Mouse (Mus musculus): ENCODE data around the gene Trpv4. TPM values are rescaled to one million over a fixed set of nuclear protein-coding genes. Genes with fewer than 3 reads are reported as not detected.

Gene Trpv4
- total RNA-seq, 2 experiments from 2014 or later, result not detected

GRCm38 (mm10) chr5:114573920-114574628, 84.1 kb downstream of the Trpv4 start:
- ATAC-seq (replicated peaks; ENCODE audit: low FRiP score, poor library complexity, severe bottlenecking), result no peak

GRCm38 (mm10) chr5:114572997-114573396, 85.2 kb downstream of the Trpv4 start:
- ATAC-seq (replicated peaks; ENCODE audit: low FRiP score, poor library complexity, severe bottlenecking), result no peak

Other genes with a start within 250 kb of the Trpv4 start
- gene Mmab, start 214.4 kb downstream of the Trpv4 start, total RNA-seq (2015; ENCODE audit: low replicate concordance), result 1.1 and 1.7 TPM in 2 replicates
- gene Mmab, start 214.4 kb downstream of the Trpv4 start, total RNA-seq (2017; ENCODE audit: low replicate concordance), result 1.1 and 3.3 TPM in 2 replicates
- 2.9 TPM in 1 of 2 replicates, not detected in the other for gene Mvk, start 214.2 kb downstream of the Trpv4 start, total RNA-seq (2015; ENCODE audit: low replicate concordance)
- gene Mvk, start 214.2 kb downstream of the Trpv4 start, total RNA-seq (2017; ENCODE audit: low replicate concordance), result not detected in 2 replicates
- 2.9 TPM in 1 of 2 replicates, not detected in the other for gene Fam222a, start 90.4 kb downstream of the Trpv4 start, total RNA-seq (2015; ENCODE audit: low replicate concordance)
- gene Fam222a, start 90.4 kb downstream of the Trpv4 start, total RNA-seq (2017; ENCODE audit: low replicate concordance), result 0.39 TPM in 1 of 2 replicates, not detected in the other
- gene Gltp, start 32.6 kb upstream of the Trpv4 start, total RNA-seq (2015; ENCODE audit: low replicate concordance), result 103 and 104 TPM in 2 replicates
- 42.0 and 54.4 TPM in 2 replicates for gene Gltp, start 32.6 kb upstream of the Trpv4 start, total RNA-seq (2017; ENCODE audit: low replicate concordance)
- gene Tchp, start 49.3 kb upstream of the Trpv4 start, total RNA-seq (2015; ENCODE audit: low replicate concordance), result 2.2 and 19.7 TPM in 2 replicates
- 12.5 and 23.8 TPM in 2 replicates for gene Tchp, start 49.3 kb upstream of the Trpv4 start, total RNA-seq (2017; ENCODE audit: low replicate concordance)
- 113 and 121 TPM in 2 replicates for gene Ankrd13a, start 116.3 kb upstream of the Trpv4 start, total RNA-seq (2015; ENCODE audit: low replicate concordance)
- 124 and 147 TPM in 2 replicates for gene Ankrd13a, start 116.3 kb upstream of the Trpv4 start, total RNA-seq (2017; ENCODE audit: low replicate concordance)
- 57.0 and 59.5 TPM in 2 replicates for gene Git2, start 117.1 kb upstream of the Trpv4 start, total RNA-seq (2015; ENCODE audit: low replicate concordance)
- gene Git2, start 117.1 kb upstream of the Trpv4 start, total RNA-seq (2017; ENCODE audit: low replicate concordance), result 51.1 and 56.1 TPM in 2 replicates
- gene 1500011B03Rik, start 165.0 kb upstream of the Trpv4 start, total RNA-seq (2015; ENCODE audit: low replicate concordance), result 11.7 and 11.9 TPM in 2 replicates
- gene 1500011B03Rik, start 165.0 kb upstream of the Trpv4 start, total RNA-seq (2017; ENCODE audit: low replicate concordance), result 14.5 TPM in 1 of 2 replicates, not detected in the other
- not detected in 2 replicates for gene 4930519G04Rik, start 195.2 kb upstream of the Trpv4 start, total RNA-seq (2015; ENCODE audit: low replicate concordance)
- gene 4930519G04Rik, start 195.2 kb upstream of the Trpv4 start, total RNA-seq (2017; ENCODE audit: low replicate concordance), result not detected in 2 replicates
- gene Gm9936, start 200.3 kb upstream of the Trpv4 start, total RNA-seq (2015; ENCODE audit: low replicate concordance), result not detected in 2 replicates
- gene Gm9936, start 200.3 kb upstream of the Trpv4 start, total RNA-seq (2017; ENCODE audit: low replicate concordance), result not detected in 2 replicates
- gene Oasl2, start 238.5 kb upstream of the Trpv4 start, total RNA-seq (2015; ENCODE audit: low replicate concordance), result 8.3 and 14.7 TPM in 2 replicates
- gene Oasl2, start 238.5 kb upstream of the Trpv4 start, total RNA-seq (2017; ENCODE audit: low replicate concordance), result 3.0 and 4.5 TPM in 2 replicates

Data from erythroid progenitor cell, adult 5-6 weeks (primary cell).